Mouse (Mus musculus): Measurements from ENCODE around the gene Lgalsl. TPM values are rescaled to one million over a fixed set of nuclear protein-coding genes. Genes with fewer than 3 reads are reported as not detected.
A peak's percentile ranks its signal among the peaks of the same experiment; 100 is the strongest.

Gene Lgalsl
- polyA plus RNA-seq, 1 experiment from 2014 or later, result 20.4 TPM

- DNase-seq (ENCODE audit: low spot score) (no peak), ATAC-seq (replicated peaks; ENCODE audit: low FRiP score) (no peak)
- H3K4me1 ChIP-seq (replicated peaks; ENCODE audit: control insufficient read depth, insufficient read depth, low read length), result no peaks in the 10 kb centered on the region
- no peaks in the 10 kb centered on the region for H3K27me3 ChIP-seq (replicated peaks; ENCODE audit: control insufficient read depth, insufficient read depth, low read length)
- no peak overlapping the region for H3K27ac ChIP-seq (ENCODE audit: low read depth, low read length)
- no peaks in the 10 kb centered on the region for H3K9me3 ChIP-seq (ENCODE audit: control insufficient read depth, low read length)
- no peak overlapping the region for H3K4me3 ChIP-seq (ENCODE audit: low read depth, low read length)
- no peaks in the 10 kb centered on the region for H3K36me3 ChIP-seq (ENCODE audit: control insufficient read depth, insufficient read depth, low read length)
- H3K4me2 ChIP-seq, result no peak overlapping the region
- 75% methylated on average over 5 of the region's 5 CpGs for whole genome bisulfite sequencing
- H3K9ac ChIP-seq (ENCODE audit: low read depth, low read length), result no peak overlapping the region
Measured at GRCm38 (mm10) chr11:20849403-20849802, 18.5 kb upstream of the Lgalsl start.

- H3K9me3 ChIP-seq (ENCODE audit: control insufficient read depth, low read length), result no peaks in the 10 kb centered on the region
- no peak overlapping the region for H3K4me2 ChIP-seq
- H3K4me3 ChIP-seq (ENCODE audit: low read depth, low read length), result no peak overlapping the region
- WGBS, result 78% methylated on average over 5 of the region's 5 CpGs
- ATAC-seq (replicated peaks; ENCODE audit: low FRiP score), result no peak
- no peak for DNase-seq (ENCODE audit: low spot score)
- H3K27ac ChIP-seq (ENCODE audit: low read depth, low read length), result no peak overlapping the region
- H3K27me3 ChIP-seq (replicated peaks; ENCODE audit: control insufficient read depth, insufficient read depth, low read length), result peaks cover 16% of the 10 kb centered on the region; the same call in 1 of the 2 replicates
- H3K9ac ChIP-seq (ENCODE audit: low read depth, low read length), result no peak overlapping the region
- no peaks in the 10 kb centered on the region for H3K36me3 ChIP-seq (ENCODE audit: control insufficient read depth, insufficient read depth, low read length)
- H3K4me1 ChIP-seq (replicated peaks; ENCODE audit: control insufficient read depth, insufficient read depth, low read length), result no peaks in the 10 kb centered on the region
Measured at GRCm38 (mm10) chr11:20837366-20837765, 6.5 kb upstream of the Lgalsl start.

GRCm38 (mm10) chr11:20831600-20832137 is 813 bp upstream of the Lgalsl start:
- Histone ChIP-seq H3K9ac (ENCODE audit: low read depth, low read length) (peak overlapping the region; percentile 90), H3K4me3 (ENCODE audit: low read depth, low read length) (peak overlapping the region; percentile 92), H3K27ac (ENCODE audit: low read depth, low read length) (no peak overlapping the region), H3K9me3 (ENCODE audit: control insufficient read depth, low read length) (no peaks in the 10 kb centered on the region), H3K4me2 (peak overlapping the region; percentile 78), H3K27me3 (replicated peaks; ENCODE audit: control insufficient read depth, insufficient read depth, low read length) (peaks cover 19% of the 10 kb centered on the region; the same call in 1 of the 2 replicates), H3K36me3 (ENCODE audit: control insufficient read depth, insufficient read depth, low read length) (0 out of 2 replicates have a peak, but pooled peaks cover 6% of the 10 kb centered on the region), H3K4me1 (replicated peaks; ENCODE audit: control insufficient read depth, insufficient read depth, low read length) (peaks cover 9% of the 10 kb centered on the region)
- ATAC-seq (replicated peaks; ENCODE audit: low FRiP score) (peak; percentile 21), DNase-seq (ENCODE audit: low spot score) (no peak)
- WGBS, result 27% methylated on average over 11 of the region's 11 CpGs

GRCm38 (mm10) chr11:20829993-20830685 is 717 bp downstream of the Lgalsl start:
- H3K4me3 ChIP-seq (ENCODE audit: low read depth, low read length), result peak overlapping the region; percentile 92
- 0 out of 2 replicates have a peak, but pooled peaks cover 6% of the 10 kb centered on the region for H3K36me3 ChIP-seq (ENCODE audit: control insufficient read depth, insufficient read depth, low read length)
- ATAC-seq (replicated peaks; ENCODE audit: low FRiP score), result no peak; the same call in 1 of the 2 replicates
- H3K9me3 ChIP-seq (ENCODE audit: control insufficient read depth, low read length), result no peaks in the 10 kb centered on the region
- peak; percentile 64 for DNase-seq (ENCODE audit: low spot score)
- 16% methylated on average over 23 of the region's 23 CpGs for WGBS
- peak overlapping the region; percentile 78 for H3K4me2 ChIP-seq
- peaks cover 19% of the 10 kb centered on the region; the same call in 1 of the 2 replicates for H3K27me3 ChIP-seq (replicated peaks; ENCODE audit: control insufficient read depth, insufficient read depth, low read length)
- peaks cover 9% of the 10 kb centered on the region for H3K4me1 ChIP-seq (replicated peaks; ENCODE audit: control insufficient read depth, insufficient read depth, low read length)
- no peak overlapping the region for H3K27ac ChIP-seq (ENCODE audit: low read depth, low read length)
- H3K9ac ChIP-seq (ENCODE audit: low read depth, low read length), result peak overlapping the region; percentile 90

- no peak overlapping the region for H3K27ac ChIP-seq (ENCODE audit: low read depth, low read length)
- no peak overlapping the region for H3K9ac ChIP-seq (ENCODE audit: low read depth, low read length)
- peaks cover 17% of the 10 kb centered on the region; the same call in 1 of the 2 replicates for H3K27me3 ChIP-seq (replicated peaks; ENCODE audit: control insufficient read depth, insufficient read depth, low read length)
- DNase-seq (ENCODE audit: low spot score) (no peak), ATAC-seq (replicated peaks; ENCODE audit: low FRiP score) (no peak)
- 82% methylated on average over 9 of the region's 9 CpGs for WGBS
- peaks cover 10% of the 10 kb centered on the region for H3K4me1 ChIP-seq (replicated peaks; ENCODE audit: control insufficient read depth, insufficient read depth, low read length)
- H3K9me3 ChIP-seq (ENCODE audit: control insufficient read depth, low read length), result no peaks in the 10 kb centered on the region
- H3K36me3 ChIP-seq (ENCODE audit: control insufficient read depth, insufficient read depth, low read length), result 0 out of 2 replicates have a peak, but pooled peaks cover 6% of the 10 kb centered on the region
- H3K4me2 ChIP-seq, result peak overlapping the region; percentile 1
- no peak overlapping the region for H3K4me3 ChIP-seq (ENCODE audit: low read depth, low read length)
Measured at GRCm38 (mm10) chr11:20829056-20829686, 1.7 kb downstream of the Lgalsl start.

- no peak for ATAC-seq (replicated peaks; ENCODE audit: low FRiP score)
- H3K27ac ChIP-seq (ENCODE audit: low read depth, low read length), result no peak overlapping the region
Measured at GRCm38 (mm10) chr11:20823961-20824360, 6.9 kb downstream of the Lgalsl start.

GRCm38 (mm10) chr11:20823301-20823700 is 7.6 kb downstream of the Lgalsl start:
- DNase-seq (ENCODE audit: low spot score) (no peak), ATAC-seq (replicated peaks; ENCODE audit: low FRiP score) (peak; percentile 91)
- H3K27ac ChIP-seq (ENCODE audit: low read depth, low read length), result no peak overlapping the region
- H3K4me3 ChIP-seq (ENCODE audit: low read depth, low read length), result no peak overlapping the region
- H3K4me2 ChIP-seq, result no peak overlapping the region
- H3K9ac ChIP-seq (ENCODE audit: low read depth, low read length), result no peak overlapping the region
- H3K36me3 ChIP-seq (ENCODE audit: control insufficient read depth, insufficient read depth, low read length), result 0 out of 2 replicates have a peak, but pooled peaks cover 6% of the 10 kb centered on the region
- WGBS, result 59% methylated on average over 2 of the region's 2 CpGs
- no peaks in the 10 kb centered on the region for H3K27me3 ChIP-seq (replicated peaks; ENCODE audit: control insufficient read depth, insufficient read depth, low read length)
- no peaks in the 10 kb centered on the region for H3K9me3 ChIP-seq (ENCODE audit: control insufficient read depth, low read length)
- peaks cover 15% of the 10 kb centered on the region for H3K4me1 ChIP-seq (replicated peaks; ENCODE audit: control insufficient read depth, insufficient read depth, low read length)

More at GRCm38 (mm10) chr11:20823961-20824360, 6.9 kb downstream of the Lgalsl start:
- Histone ChIP-seq H3K36me3 (ENCODE audit: control insufficient read depth, insufficient read depth, low read length) (0 out of 2 replicates have a peak, but pooled peaks cover 6% of the 10 kb centered on the region), H3K4me2 (no peak overlapping the region), H3K4me3 (ENCODE audit: low read depth, low read length) (no peak overlapping the region), H3K9me3 (ENCODE audit: control insufficient read depth, low read length) (no peaks in the 10 kb centered on the region), H3K9ac (ENCODE audit: low read depth, low read length) (no peak overlapping the region), H3K4me1 (replicated peaks; ENCODE audit: control insufficient read depth, insufficient read depth, low read length) (peaks cover 15% of the 10 kb centered on the region), H3K27me3 (replicated peaks; ENCODE audit: control insufficient read depth, insufficient read depth, low read length) (no peaks in the 10 kb centered on the region)
- WGBS, result 83% methylated on average over 2 of the region's 2 CpGs
- DNase-seq (ENCODE audit: low spot score), result no peak

- Histone ChIP-seq H3K4me1 (replicated peaks; ENCODE audit: control insufficient read depth, insufficient read depth, low read length) (peaks cover 15% of the 10 kb centered on the region), H3K4me3 (ENCODE audit: low read depth, low read length) (no peak overlapping the region), H3K9ac (ENCODE audit: low read depth, low read length) (no peak overlapping the region), H3K9me3 (ENCODE audit: control insufficient read depth, low read length) (no peaks in the 10 kb centered on the region), H3K36me3 (ENCODE audit: control insufficient read depth, insufficient read depth, low read length) (no peaks in the 10 kb centered on the region), H3K27me3 (replicated peaks; ENCODE audit: control insufficient read depth, insufficient read depth, low read length) (no peaks in the 10 kb centered on the region), H3K27ac (ENCODE audit: low read depth, low read length) (no peak overlapping the region), H3K4me2 (no peak overlapping the region)
- no peak for ATAC-seq (replicated peaks; ENCODE audit: low FRiP score)
- no peak for DNase-seq (ENCODE audit: low spot score)
- WGBS, result 75% methylated on average over 7 of the region's 7 CpGs
Measured at GRCm38 (mm10) chr11:20821351-20821750, 9.5 kb downstream of the Lgalsl start.
